Mouse (Mus musculus) adrenal gland (tissue): ENCODE measurements around the gene Gm10837.
"Not testable (repeated sequence)": the region's sequence is repeated elsewhere in the genome, so short reads cannot be mapped to it uniquely, and the experiment has no call there.

ENCODE experiments used
- intact Hi-C: fragments of 180-260 bp; cut with DNase I; formaldehyde crosslinking; loops from one replicate; pipeline ENCODE4 v1.15.1; 2025
- long read RNA-seq, 2 experiments: library from polyadenylated mRNA; unstranded; transcript quantifications; one replicate each; pipeline ENCODE4 v2.0.0; 2020; ENCODE audit warnings: borderline replicate concordance in 1 of 2; ENCODE audit not compliant: insufficient replicate concordance in 1 of 2

The Gm10837 gene
- long read RNA-seq, experiment 1, result 0 reads
- long read RNA-seq, experiment 2, result 0 reads

DNA sequence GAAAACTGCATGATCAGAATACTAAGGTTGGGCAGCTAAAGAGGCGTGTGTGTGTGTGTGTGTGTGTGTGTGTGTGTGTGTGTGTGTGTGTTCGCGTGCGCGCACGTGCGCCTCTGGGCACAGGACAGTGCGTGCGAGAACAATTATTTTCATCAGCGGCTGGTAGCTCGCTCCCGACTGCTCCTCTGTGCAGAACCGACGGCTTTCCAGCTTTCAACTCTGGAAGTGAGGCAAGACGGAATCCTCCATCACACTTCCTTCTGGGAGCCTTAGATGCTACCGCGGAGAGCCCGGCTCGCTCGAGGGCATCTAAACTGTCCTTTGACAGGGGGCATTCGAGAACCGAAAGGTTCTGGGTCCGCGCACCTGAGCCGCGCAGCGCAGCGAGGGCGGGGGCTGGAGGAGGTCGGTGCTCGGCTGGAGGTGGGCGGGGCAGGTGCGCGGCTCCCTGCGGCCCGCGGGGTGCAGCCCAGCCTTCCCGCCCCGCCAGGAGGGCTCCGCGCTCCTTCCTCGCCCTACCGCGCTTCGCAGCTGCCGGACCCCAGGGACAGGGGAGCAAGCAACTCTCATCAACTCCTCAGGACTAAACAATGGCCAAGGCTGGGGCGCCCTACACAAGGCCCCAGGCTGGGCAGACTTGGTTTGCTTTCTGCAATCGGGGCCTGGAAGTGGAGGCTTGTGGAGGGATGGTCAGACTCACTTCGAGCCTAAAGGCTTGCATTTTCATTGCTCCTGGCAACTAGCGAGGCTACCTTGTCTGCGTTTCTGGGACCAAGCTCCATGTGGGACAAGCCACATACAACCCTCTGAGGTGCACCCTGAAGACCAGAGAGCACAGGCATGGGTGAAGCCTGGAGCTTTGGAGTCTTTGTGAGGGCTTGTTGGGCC is at the start of gene Gm10837:
Gene Gm10837, plus strand, starts transcription at position 146 of the 888 bp plus-strand sequence.
- intact Hi-C loops, result no loop called here

- intact Hi-C loops, result no loop called here
Measured at GRCm38 (mm10) chr14:122449601-122450495, 40.5 kb upstream of the Gm10837 start.

- intact Hi-C loops, result no loop called here
Measured at GRCm38 (mm10) chr14:122450496-122451382, 39.6 kb upstream of the Gm10837 start, which contains the start of gene Gm5089. TSS of gene Gm5089 (minus strand) at chr14:122451115.

DNA sequence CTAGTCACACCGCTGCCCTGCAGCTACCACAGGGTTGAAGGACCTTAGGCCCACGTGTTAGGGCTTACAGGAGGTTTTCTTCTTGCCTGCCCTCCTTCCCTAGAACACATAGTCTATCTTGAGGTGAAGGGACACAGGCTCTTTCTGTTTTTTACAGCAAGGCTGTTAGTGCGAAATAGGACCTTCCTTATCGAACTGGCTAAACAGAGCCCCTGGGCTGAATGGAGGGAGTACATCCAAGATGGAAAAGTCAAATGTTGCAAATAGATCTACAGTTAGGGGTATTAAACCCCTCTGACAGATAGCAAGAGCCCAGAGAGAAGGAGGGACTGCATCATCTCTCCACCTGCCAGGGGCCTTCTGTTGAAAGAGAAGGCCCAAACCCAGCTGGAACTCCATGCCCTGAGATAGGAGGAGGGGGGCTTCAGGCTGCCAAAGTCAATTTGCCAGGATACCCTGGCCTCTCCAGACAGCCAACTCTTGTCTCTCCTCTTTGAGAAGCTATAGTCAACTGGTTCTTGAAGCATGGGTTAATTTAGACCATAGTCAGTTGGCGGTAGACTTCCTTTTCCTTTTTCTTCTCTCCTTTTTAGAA is 38.7 kb upstream of the Gm10837 start:
- intact Hi-C loops, result no loop called here

DNA sequence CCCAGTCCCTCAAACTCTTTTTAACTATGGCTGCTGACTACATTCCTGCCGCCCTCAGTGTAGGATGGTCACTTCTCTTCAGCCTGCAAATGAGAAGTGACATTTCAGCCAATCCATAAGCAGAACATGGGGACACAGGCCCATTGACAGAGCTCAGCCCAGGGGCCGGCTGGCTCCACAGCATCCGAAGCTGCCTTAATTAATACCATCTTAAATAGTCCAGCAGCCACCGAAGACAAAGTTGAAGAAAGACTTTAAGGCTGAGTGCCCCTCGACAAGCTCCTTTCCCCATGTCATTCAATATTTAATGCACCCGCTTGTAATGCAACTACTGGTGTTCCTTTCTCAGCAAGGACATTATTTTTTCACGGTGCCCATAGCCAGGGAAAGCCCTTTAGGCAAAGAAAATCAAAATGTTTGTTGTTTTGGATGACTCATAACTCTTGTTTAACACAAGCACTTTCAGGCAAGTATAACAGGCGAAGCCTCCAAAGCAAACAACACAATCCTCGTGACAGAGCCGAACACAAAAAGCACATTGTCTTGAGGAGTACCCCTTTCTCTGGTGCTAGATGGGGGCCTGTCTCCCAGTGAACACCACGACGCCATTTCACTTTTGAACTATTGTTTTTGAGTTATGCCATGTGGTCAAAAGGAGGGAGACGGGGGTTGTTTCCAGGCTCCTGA is 37.5 kb upstream of the Gm10837 start:
- intact Hi-C loops, result no loop called here

DNA sequence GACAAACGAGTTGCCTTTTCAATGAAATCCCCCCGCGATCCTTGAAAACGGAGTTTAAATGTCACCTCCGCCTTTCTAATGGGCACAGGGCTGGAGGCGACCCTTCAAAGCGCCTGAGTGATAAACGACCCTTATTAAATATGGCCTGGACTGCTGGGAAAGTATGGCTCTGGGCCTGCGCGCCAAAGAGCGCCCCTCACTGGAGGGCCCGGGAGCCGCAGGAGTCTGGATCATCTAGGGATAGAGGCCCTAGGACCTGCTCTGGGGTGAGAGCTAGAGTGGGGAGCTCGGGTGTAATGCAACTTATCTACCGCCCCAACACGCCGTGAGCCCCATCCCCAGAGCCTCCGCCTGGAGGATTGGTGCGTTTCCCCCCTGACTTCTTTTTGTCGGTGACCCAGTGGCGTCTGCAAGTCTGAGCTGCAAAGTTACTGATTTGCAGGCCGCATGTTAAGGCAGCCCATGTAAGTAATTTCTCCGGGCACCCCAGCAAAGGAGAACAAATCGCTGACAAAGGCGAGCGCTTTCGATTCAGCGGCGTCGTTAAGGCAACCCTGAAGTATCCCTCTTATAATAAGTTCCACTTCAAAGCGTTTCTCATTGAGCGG is 36.9 kb upstream of the Gm10837 start:
- intact Hi-C loops, result no loop called here

GRCm38 (mm10) chr14:122453996-122454738 is 36.2 kb upstream of the Gm10837 start:
- intact Hi-C loops, result no loop called here

DNA sequence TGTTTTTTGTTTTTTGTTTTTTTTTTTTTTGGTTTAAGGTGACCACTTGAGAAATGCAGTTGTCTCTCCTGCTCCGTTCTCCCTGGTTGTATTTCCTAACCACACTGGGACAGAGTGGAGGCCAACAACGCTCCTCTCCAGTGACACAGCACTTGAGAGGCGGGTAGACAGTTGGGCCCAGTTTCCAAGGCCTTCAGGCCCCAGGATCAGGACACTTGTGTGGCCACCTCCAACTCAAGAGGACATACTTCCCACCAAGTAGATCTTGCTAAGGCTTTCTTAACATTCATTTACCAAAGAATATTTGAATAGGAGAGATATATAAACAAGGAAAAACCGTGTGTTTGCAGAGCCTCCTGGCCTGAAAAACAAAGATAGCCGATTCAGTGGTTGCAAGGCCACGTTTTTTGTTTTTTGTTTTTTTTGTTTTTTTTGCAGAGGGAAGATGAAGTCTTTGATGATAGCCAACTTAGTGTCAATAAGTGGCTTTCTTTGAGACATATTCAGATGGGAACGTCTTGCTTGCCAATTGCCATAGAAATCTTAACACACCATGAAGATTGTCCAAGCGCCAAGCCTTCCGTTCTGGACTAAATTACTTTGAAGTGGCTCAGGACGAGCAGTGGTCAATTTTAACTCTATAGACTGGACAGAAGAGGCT is 35.4 kb upstream of the Gm10837 start:
- intact Hi-C loops, result no loop called here

DNA sequence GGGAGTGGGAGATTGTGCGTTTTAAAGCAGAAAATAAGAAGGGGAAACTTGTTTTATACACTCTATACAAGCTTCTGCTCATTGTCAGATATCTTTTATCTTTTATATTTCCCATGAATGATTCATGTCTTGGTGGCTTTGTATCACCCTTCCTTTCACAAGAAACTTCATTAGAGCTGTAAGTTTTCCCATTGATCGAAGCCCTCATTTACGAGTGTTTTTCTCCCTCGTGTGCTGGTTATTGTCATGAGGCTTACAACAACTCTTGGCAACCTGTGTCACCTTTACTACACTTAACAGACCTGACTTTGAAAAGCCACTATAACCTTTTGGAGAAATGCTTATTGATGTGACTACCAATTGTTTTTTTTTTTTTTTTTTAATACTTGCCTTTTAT is 34.8 kb upstream of the Gm10837 start:
- intact Hi-C loops, result no loop called here

DNA sequence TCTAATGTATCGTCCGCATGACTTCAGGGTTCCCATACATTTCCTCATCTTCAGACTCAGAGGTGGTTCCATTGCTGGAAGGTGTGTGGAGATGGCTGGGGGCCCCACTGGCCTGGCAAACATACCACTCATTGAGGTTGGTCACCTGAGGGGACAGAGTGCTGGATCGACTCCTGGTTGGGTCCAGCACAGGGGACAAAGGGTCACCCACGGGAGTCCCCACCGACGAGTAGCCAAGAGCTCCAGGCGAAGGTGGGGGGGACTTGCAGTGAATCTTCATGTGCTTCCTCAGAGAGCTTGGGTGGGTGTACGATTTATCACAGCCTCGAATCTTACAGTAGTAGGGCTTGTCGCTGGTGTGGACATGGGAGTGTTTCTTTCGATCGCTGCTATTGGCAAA is 31.1 kb upstream of the Gm10837 start:
- intact Hi-C loops, result not testable (repeated sequence)

GRCm38 (mm10) chr14:122459776-122460175 is 30.6 kb upstream of the Gm10837 start:
- intact Hi-C loops, result no loop called here

- intact Hi-C loops, result no loop called here
Measured at GRCm38 (mm10) chr14:122460226-122460625, 30.2 kb upstream of the Gm10837 start.

DNA sequence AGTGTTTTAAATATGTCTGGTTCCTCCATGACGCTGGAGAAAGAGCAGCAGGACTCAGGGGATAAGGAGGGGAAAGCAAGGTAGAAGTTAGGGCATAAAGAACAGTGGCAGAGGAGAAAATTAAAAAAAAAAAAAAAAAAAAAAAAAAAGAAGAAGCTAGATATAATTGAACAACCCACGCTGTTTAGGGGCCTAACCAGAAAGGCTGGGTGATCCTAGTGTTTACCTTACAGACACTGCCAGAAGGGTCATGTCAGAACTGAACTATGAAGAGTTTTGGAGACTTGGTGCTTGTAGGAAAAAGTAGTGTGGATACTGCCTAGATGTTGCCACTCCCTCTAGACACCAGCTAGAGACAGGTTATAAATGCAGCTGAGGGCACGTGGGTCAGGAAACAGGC is 28.9 kb upstream of the Gm10837 start:
- intact Hi-C loops, result no loop called here

DNA sequence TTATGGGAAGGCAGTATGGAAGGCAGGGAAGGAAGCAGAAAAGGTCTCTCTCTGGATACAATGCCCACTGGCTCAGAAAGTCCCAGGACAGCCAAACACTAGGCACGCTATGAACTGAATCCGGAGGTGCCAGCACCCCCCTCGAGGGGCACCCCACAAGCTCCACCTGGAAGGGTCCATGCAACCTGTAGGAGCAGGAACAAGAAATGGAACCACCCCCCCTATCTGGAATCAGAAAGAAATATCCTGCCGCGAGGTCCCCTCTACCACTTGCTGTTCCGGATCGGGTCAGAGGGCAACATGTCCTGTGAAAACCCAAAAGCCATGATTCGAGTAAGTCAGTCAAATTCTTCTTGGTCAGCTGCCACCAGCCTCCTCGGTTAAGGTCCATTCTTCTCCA is 28.4 kb upstream of the Gm10837 start:
- intact Hi-C loops, result no loop called here

- intact Hi-C loops, result no loop called here
Measured at GRCm38 (mm10) chr14:122462689-122463079, 27.7 kb upstream of the Gm10837 start.

DNA sequence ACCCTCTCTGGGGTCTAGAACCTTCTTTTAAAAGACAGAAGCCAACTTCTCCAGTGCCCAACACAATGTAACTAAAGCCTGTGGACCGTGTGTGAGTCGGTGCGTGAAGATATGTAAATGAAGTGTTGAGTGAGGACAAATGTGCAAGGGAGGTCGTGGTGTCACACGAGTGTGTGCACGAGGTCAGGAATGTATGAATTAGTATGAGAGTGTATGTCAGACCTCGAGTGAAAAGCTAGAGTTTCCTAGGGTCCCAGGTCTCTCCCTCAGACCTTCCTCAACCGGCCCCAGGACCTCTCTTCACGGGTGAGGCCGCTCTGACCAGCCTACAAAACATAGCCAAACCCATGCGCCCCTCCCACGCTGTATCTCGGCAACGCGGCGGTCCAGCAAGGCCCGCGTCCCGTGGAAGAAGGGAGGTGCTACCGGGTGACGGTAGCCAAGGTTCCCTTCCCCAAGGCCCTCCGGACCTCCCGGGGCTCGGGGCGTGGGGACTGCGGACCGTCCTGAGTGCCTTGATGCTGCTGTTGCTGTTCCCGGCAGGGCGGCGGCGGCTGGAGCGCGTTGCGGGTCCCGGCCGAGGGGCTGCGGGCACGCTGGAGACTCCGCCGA is 27.2 kb upstream of the Gm10837 start:
- intact Hi-C loops, result no loop called here

- intact Hi-C loops, result loop anchor here (1.0 kb wide), 1 partner anchor 25 kb away; no protein-coding TSS in a partner anchor
Measured at GRCm38 (mm10) chr14:122463734-122464341, 26.5 kb upstream of the Gm10837 start.
